Mouse (Mus musculus) heart, adult 2 months (tissue): Measurements from ENCODE around the gene Olfr424.

Source experiments
- CTCF ChIP-seq: fragments of 200-600 bp; IDR thresholded peaks from 2 replicates; pipeline ENCODE4 v1.8.1; 2022; ENCODE audit warnings: antibody characterized with exemption, mild to moderate bottlenecking, moderate library complexity
- EP300 ChIP-seq: fragments of 200-500 bp; IDR thresholded peaks from 2 replicates; pipeline ENCODE4 v1.6.1; 2011; ENCODE audit warnings: low read depth, low read length, control low read depth; ENCODE audit not compliant: insufficient read depth
- POLR2A ChIP-seq: fragments of 200-500 bp; IDR thresholded peaks from 2 replicates; pipeline ENCODE4 v1.6.1; 2011; ENCODE audit warnings: mild to moderate bottlenecking, low read depth, low read length, control low read depth; ENCODE audit not compliant: insufficient read depth

DNA sequence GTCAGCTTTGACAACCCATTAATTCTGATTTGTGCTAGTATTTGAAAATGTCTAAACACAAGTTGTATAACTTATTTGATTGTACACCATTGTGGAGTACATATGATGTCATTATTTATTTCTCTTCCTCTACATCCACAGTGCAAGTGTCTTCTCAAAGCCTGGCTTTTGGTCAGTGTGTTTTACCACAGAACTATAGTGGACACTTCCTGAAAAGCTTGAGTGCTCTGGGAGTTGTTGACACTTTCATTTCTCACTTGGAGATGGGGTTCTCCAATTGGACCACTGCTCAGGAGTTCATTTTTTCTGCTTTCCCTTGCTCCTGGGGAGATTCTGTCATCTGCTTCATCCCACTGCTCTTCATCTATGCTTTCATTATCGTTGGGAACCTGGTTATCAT lies 27.2 kb downstream of the Olfr424 start:
- TF ChIP-seq CTCF (no peak), POLR2A (no peak), EP300 (no peak)
